ENCODE assay signal across 29 mouse cellular contexts in the genomic region with DNA sequence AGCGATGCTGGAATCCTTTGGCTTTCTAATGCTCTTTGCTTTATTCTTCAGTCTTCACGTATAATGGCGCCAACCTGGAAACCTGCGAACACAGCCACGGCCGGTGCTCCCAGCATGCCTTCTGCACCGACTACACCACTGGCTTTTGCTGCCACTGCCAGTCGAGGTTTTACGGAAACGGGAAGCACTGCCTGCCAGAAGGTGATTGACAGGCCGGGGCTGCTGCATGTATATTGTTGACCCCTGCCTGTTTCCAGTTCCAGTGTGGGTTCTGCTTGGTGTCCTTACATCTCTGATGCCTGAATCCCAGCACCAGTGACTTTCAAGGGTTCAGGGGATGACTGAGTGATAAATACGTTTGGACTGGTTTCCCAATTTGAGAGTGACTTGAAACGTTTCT. TPM values are rescaled to one million over a fixed set of nuclear protein-coding genes. Genes with fewer than 3 reads are reported as not detected.
DNase-seq lines count a peak whose midpoint lies in the region; ATAC-seq lines count a peak whose summit lies in the region.
"Had no signal": no experiment of that assay in that cellular context is flagged by ENCODE, and none has a peak within 500 bp of the region (broad histone marks: within the 10 kb centered on the region; RNA-seq: fewer than 3 reads in every experiment).

No protein-coding gene starts in this region.

- no peak overlapping the region for H3K4me2 ChIP-seq in midbrain, embryonic 11.5 days
- H3K4me2 ChIP-seq in midbrain, embryonic 14.5 days (ENCODE audit: low read length): no peak overlapping the region
- H3K4me2 ChIP-seq: embryonic facial prominence, embryonic 13.5 days; embryonic facial prominence, embryonic 15.5 days; forebrain, embryonic 12.5 days had no signal

- no peak overlapping the region for H3K4me3 ChIP-seq in midbrain, embryonic 11.5 days (ENCODE audit: low read depth, low read length)
- no peak overlapping the region for H3K4me3 ChIP-seq in midbrain, embryonic 14.5 days (replicated peaks; ENCODE audit: low read depth, low read length)
- H3K4me3 ChIP-seq in macrophage (ENCODE audit: inconsistent target): no peak overlapping the region
- H3K4me3 ChIP-seq: embryonic facial prominence, embryonic 13.5 days; embryonic facial prominence, embryonic 15.5 days; erythroblast, embryonic 14.5 days; forebrain, embryonic 10.5 days; forebrain, embryonic 12.5 days had no signal

- H3K36me3 ChIP-seq in midbrain, embryonic 11.5 days (ENCODE audit: control insufficient read depth, insufficient read depth, low read length): no peaks in the 10 kb centered on the region
- no peaks in the 10 kb centered on the region for H3K36me3 ChIP-seq in midbrain, embryonic 14.5 days (ENCODE audit: control insufficient read depth, insufficient read depth, low read length)
- H3K36me3 ChIP-seq in macrophage (ENCODE audit: inconsistent target): no peaks in the 10 kb centered on the region
- H3K36me3 ChIP-seq: forebrain, embryonic 12.5 days; G1E had no signal

- ATAC-seq in midbrain, embryonic 11.5 days (ENCODE audit: low FRiP score): no peak
- no peak for ATAC-seq in midbrain, embryonic 14.5 days (ENCODE audit: low FRiP score, low TSS enrichment)
- ATAC-seq in granulocyte monocyte progenitor cell, adult 5-6 weeks (replicated peaks; ENCODE audit: poor library complexity, severe bottlenecking): peak; percentile 47
- ATAC-seq: activated CD4-positive, CD25-positive, alpha-beta regulatory T cell, adult 4 months; CD4-positive, CD25-positive, alpha-beta regulatory T cell, adult 4 months; forebrain, embryonic 14.5 days; forebrain, embryonic 16.5 days; Patski had no signal

- H3K9me3 ChIP-seq in midbrain, embryonic 11.5 days (ENCODE audit: control insufficient read depth, low read length): no peaks in the 10 kb centered on the region
- 0 out of 2 replicates have a peak, but pooled peaks cover 3% of the 10 kb centered on the region for H3K9me3 ChIP-seq in midbrain, embryonic 14.5 days (ENCODE audit: control insufficient read depth, low read length)
- H3K9me3 ChIP-seq: embryonic facial prominence, embryonic 13.5 days; embryonic facial prominence, embryonic 15.5 days; forebrain, embryonic 10.5 days; forebrain, embryonic 12.5 days had no signal

- no peaks in the 10 kb centered on the region for H3K79me2 ChIP-seq in macrophage (ENCODE audit: inconsistent target)

- 94% methylated on average over 13 of the region's 13 CpGs for WGBS in midbrain, embryonic 11.5 days
- 92% methylated on average over 13 of the region's 13 CpGs for WGBS in midbrain, embryonic 14.5 days
- WGBS in macrophage (ENCODE audit: missing documents): 63% methylated on average over 13 of the region's 13 CpGs

- no peaks in the 10 kb centered on the region for H3K4me1 ChIP-seq in midbrain, embryonic 11.5 days (ENCODE audit: control insufficient read depth, insufficient read depth, low read length)
- H3K4me1 ChIP-seq in midbrain, embryonic 14.5 days (ENCODE audit: control insufficient read depth, insufficient read depth, low read length): no peaks in the 10 kb centered on the region
- H3K4me1 ChIP-seq: embryonic facial prominence, embryonic 15.5 days; forebrain, embryonic 12.5 days had no signal

- no peaks in the 10 kb centered on the region for H3K27me3 ChIP-seq in midbrain, embryonic 11.5 days (ENCODE audit: control insufficient read depth, insufficient read depth, low read length)
- H3K27me3 ChIP-seq in midbrain, embryonic 14.5 days (ENCODE audit: control insufficient read depth, insufficient read depth, low read length): no peaks in the 10 kb centered on the region
- H3K27me3 ChIP-seq: CH12.LX; embryonic facial prominence, embryonic 13.5 days; embryonic facial prominence, embryonic 15.5 days; forebrain, embryonic 12.5 days; Patski had no signal

- no peak overlapping the region for H3K27ac ChIP-seq in midbrain, embryonic 11.5 days (ENCODE audit: low read depth, low read length)
- no peak overlapping the region for H3K27ac ChIP-seq in midbrain, embryonic 14.5 days (replicated peaks; ENCODE audit: low read depth, low read length)
- peak overlapping the region; percentile 46 for H3K27ac ChIP-seq in macrophage
- H3K27ac ChIP-seq: embryonic facial prominence, embryonic 13.5 days; embryonic facial prominence, embryonic 15.5 days; forebrain, embryonic 10.5 days; forebrain, embryonic 12.5 days had no signal

- intact Hi-C loops in left cerebral cortex, postnatal 14 days (cut with DNase I): loop anchor here (2.0 to 5.0 kb wide), 2 partner anchors 36 to 69 kb away; no protein-coding TSS in a partner anchor

- no peak overlapping the region for H3K9ac ChIP-seq in midbrain, embryonic 11.5 days (ENCODE audit: low read length)
- H3K9ac ChIP-seq in midbrain, embryonic 14.5 days (replicated peaks; ENCODE audit: low read length): no peak overlapping the region
- H3K9ac ChIP-seq: embryonic facial prominence, embryonic 13.5 days; embryonic facial prominence, embryonic 15.5 days; forebrain, embryonic 12.5 days had no signal

- DNase-seq in midbrain, embryonic 11.5 days (ENCODE audit: low spot score, missing footprints): peak; percentile 10
- no peak for DNase-seq in midbrain, embryonic 14.5 days
- no peak for DNase-seq in cerebellum, adult 9-11 months
- no peak for DNase-seq in natural killer cell, adult 2 months (ENCODE audit: low spot score in 2 of 2)
- DNase-seq in left cerebral cortex, postnatal 14 days (ENCODE audit: low spot score in 2 of 2): no peak
- DNase-seq: adrenal gland, adult 8-10 months; adrenal gland, postnatal 14 days; adrenal gland, postnatal 36 days; B cell, adult 2 months; cerebellum, adult 11 months; cerebellum, adult 18-20 months; cerebellum, adult 8-10 months; cerebellum, postnatal 10 days; cerebellum, postnatal 25 days; embryo, embryonic 11 days had no signal

RNA-seq across cellular contexts. Expression of a gene that starts 26.9 kb away (rescaled TPM):
- polyA plus RNA-seq in midbrain, embryonic 11.5 days (2014; fragmentation: Nextera tagmentation; extraction: Ambion mirVana): 30.0 and 32.2 TPM in 2 replicates
- 8.5 and 48.3 TPM in 2 replicates for polyA plus RNA-seq in midbrain, embryonic 14.5 days (2014; fragmentation: Nextera tagmentation; extraction: Ambion mirVana)
- not detected in 2 replicates for total RNA-seq in granulocyte monocyte progenitor cell, adult 5-6 weeks (2014; fragmentation: Nextera tagmentation)
- total RNA-seq in granulocyte monocyte progenitor cell, adult 5-6 weeks (2017): 0.26 and 0.34 TPM in 2 replicates
- 10 to 100 TPM in 1 of 26 experiments, 1 to 10 TPM in 2, under 1 TPM in 20, not detected in 3; 0.22 to 17.6 (median 0.67) TPM for total RNA-seq in macrophage (2018; cell fraction: chromatin; rRNA removed)
- total RNA-seq in macrophage (2018; cell fraction: cytosol; rRNA removed): under 1 TPM; 0.06 to 0.48 (median 0.18) TPM
- total RNA-seq in macrophage (2018; cell fraction: nucleus; rRNA removed): 1 to 10 TPM in 5 of 26 experiments, under 1 TPM in 19, not detected in 2; 0.16 to 9.3 (median 0.48) TPM
- polyA plus RNA-seq in macrophage (2018): 0.21 to 3.1 TPM (median 0.24 TPM) in 3 replicates
- 10 to 100 TPM; 11.0 to 12.7 TPM for total RNA-seq in left cerebral cortex, postnatal 14 days (2021)

RNA-seq across cellular contexts. Expression of a gene that starts 45.7 kb away (rescaled TPM):
- 277 and 280 TPM in 2 replicates for polyA plus RNA-seq in midbrain, embryonic 11.5 days (2014; fragmentation: Nextera tagmentation; extraction: Ambion mirVana)
- 178 and 196 TPM in 2 replicates for polyA plus RNA-seq in midbrain, embryonic 14.5 days (2014; fragmentation: Nextera tagmentation; extraction: Ambion mirVana)
- 142 and 146 TPM in 2 replicates for total RNA-seq in granulocyte monocyte progenitor cell, adult 5-6 weeks (2014; fragmentation: Nextera tagmentation)
- total RNA-seq in granulocyte monocyte progenitor cell, adult 5-6 weeks (2017): 162 and 169 TPM in 2 replicates
- 10 to 100 TPM in 22 of 26 experiments, 1 to 10 TPM in 4; 3.9 to 64.4 (median 25.3) TPM for total RNA-seq in macrophage (2018; cell fraction: chromatin; rRNA removed)
- 100 to 1,000 TPM; 100 to 160 (median 134) TPM for total RNA-seq in macrophage (2018; cell fraction: cytosol; rRNA removed)
- 10 to 100 TPM in 25 of 26 experiments, 1 to 10 TPM in 1; 8.8 to 74.5 (median 35.5) TPM for total RNA-seq in macrophage (2018; cell fraction: nucleus; rRNA removed)
- 112 to 202 TPM (median 136 TPM) in 3 replicates for polyA plus RNA-seq in macrophage (2018)
- 10 to 100 TPM; 44.7 to 46.0 TPM for total RNA-seq in left cerebral cortex, postnatal 14 days (2021)
